ENCODE assay signal across 8 mouse cellular contexts in the genomic region with DNA sequence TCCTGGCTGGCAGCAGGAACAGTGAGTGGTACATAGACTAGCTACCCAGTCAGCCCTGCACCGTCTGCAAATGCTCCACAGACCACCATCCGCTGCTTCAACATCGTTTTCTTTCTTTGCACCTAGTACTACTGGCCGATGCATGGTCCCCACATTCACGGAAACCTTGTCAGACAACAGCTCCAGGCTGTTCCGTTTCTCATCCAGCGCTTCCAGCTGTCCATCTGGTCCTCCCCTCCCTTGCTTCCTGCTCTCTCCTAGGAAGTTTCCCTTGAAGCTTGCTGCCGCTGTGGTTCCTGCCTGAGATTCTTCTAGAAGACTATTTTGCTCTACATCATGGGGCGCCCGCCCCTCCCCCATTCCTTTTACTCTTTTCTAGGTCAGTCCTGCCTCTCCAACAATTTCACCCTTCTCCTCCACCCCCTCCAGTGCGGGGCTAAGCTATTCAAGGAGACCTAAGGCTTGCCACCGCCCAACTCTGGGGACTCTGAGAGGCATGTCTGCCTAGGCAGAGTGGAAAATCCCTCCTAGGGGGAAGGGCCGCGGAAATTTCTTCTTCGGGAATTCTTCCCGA. TPM values are rescaled to one million over a fixed set of nuclear protein-coding genes. Genes with fewer than 3 reads are reported as not detected.
DNase-seq lines count a peak whose midpoint lies in the region; ATAC-seq and TF ChIP-seq lines count a peak whose summit lies in the region.

No protein-coding gene starts in this region.

- H3K79me2 ChIP-seq in heart, adult 2 months (replicated peaks; ENCODE audit: control insufficient read depth, insufficient read depth, low read length), result no peaks in the 10 kb centered on the region
- no peaks in the 10 kb centered on the region for H3K79me2 ChIP-seq in myocyte (ENCODE audit: control insufficient read depth, insufficient read depth)

- 21% methylated on average over 16 of the region's 16 CpGs for WGBS in spleen, adult 2 months
- 4% methylated on average over 16 of the region's 16 CpGs for WGBS in heart, adult 2 months
- WGBS in kidney, adult 2 months, result 1% methylated on average over 16 of the region's 16 CpGs
- under 1% methylated on average over 16 of the region's 16 CpGs for WGBS in limb, embryonic 14.5 days

- no peaks in the 10 kb centered on the region for H3K9me3 ChIP-seq in limb, embryonic 14.5 days (ENCODE audit: control insufficient read depth, low read length)

- peak overlapping the region; percentile 62 for H3K4me2 ChIP-seq in limb, embryonic 14.5 days (replicated peaks; ENCODE audit: low read depth, low read length, severe bottlenecking)
- H3K4me2 ChIP-seq in myocyte (ENCODE audit: low read depth), result peak overlapping the region; percentile 98

- H3K9ac ChIP-seq in heart, adult 2 months (ENCODE audit: low read depth, low read length), result peak overlapping the region; percentile 39
- H3K9ac ChIP-seq in limb, embryonic 14.5 days (ENCODE audit: low read depth, low read length, severe bottlenecking), result peak overlapping the region; percentile 49

- no peak for TF ChIP-seq POLR2A in spleen, adult 2 months (IDR thresholded peaks at IDR 0.05; ENCODE audit: low read depth, low read length)
- TF ChIP-seq POLR2A in heart, adult 2 months (IDR thresholded peaks at IDR 0.05; ENCODE audit: insufficient read depth, low read depth, low read length), result no peak
- no peak for TF ChIP-seq POLR2A in kidney, adult 2 months (IDR thresholded peaks at IDR 0.05; ENCODE audit: low read depth, low read length)
- no peak for TF ChIP-seq POLR2A in limb, embryonic 14.5 days (IDR thresholded peaks at IDR 0.05; ENCODE audit: borderline replicate concordance, extremely low read depth, insufficient read depth, insufficient read length)
- no peak for TF ChIP-seq POLR2A in myocyte (IDR thresholded peaks at IDR 0.05; ENCODE audit: insufficient read length, low read depth)

- peaks cover 8% of the 10 kb centered on the region for H3K4me1 ChIP-seq in spleen, adult 2 months (ENCODE audit: control insufficient read depth, insufficient read depth, insufficient read length)
- H3K4me1 ChIP-seq in heart, adult 2 months (ENCODE audit: control insufficient read depth, insufficient read depth, low read length), result peaks cover 10% of the 10 kb centered on the region
- H3K4me1 ChIP-seq in kidney, adult 2 months (ENCODE audit: control insufficient read depth, insufficient read depth, low read length), result peaks cover 8% of the 10 kb centered on the region
- H3K4me1 ChIP-seq in limb, embryonic 14.5 days (ENCODE audit: control insufficient read depth, insufficient read depth, low read length), result peaks cover 16% of the 10 kb centered on the region

- intact Hi-C loops in heart, adult 2 months (cut with DNase I), result no loop called here

- no peak overlapping the region for H3K4me3 ChIP-seq in spleen, adult 2 months (ENCODE audit: extremely low read depth, insufficient read depth, insufficient read length)
- H3K4me3 ChIP-seq in heart, adult 2 months, result peak overlapping the region; percentile 30
- peak overlapping the region; percentile 4 for H3K4me3 ChIP-seq in kidney, adult 2 months (ENCODE audit: insufficient read depth, low read depth, low read length)
- H3K4me3 ChIP-seq in limb, embryonic 14.5 days (replicated peaks; ENCODE audit: low read length), result peak overlapping the region; percentile 27
- H3K4me3 ChIP-seq in myocyte, result peak overlapping the region; percentile 16

- TF ChIP-seq CTCF in spleen, adult 2 months (IDR thresholded peaks at IDR 0.05; ENCODE audit: extremely low read depth, insufficient read depth, insufficient read length, insufficient replicate concordance), result no peak
- no peak for TF ChIP-seq CTCF in heart, adult 2 months (IDR thresholded peaks at IDR 0.05)
- TF ChIP-seq CTCF in kidney, adult 2 months (conservative IDR thresholded peaks at IDR 0.05; ENCODE audit: insufficient read depth, insufficient read length, low read depth, low read length), result no peak

- H3K27me3 ChIP-seq in spleen, adult 2 months (ENCODE audit: control insufficient read depth, insufficient read depth, low read length), result no peaks in the 10 kb centered on the region
- no peaks in the 10 kb centered on the region for H3K27me3 ChIP-seq in heart, adult 2 months (ENCODE audit: control insufficient read depth, insufficient read depth, low read length)
- H3K27me3 ChIP-seq in kidney, adult 2 months (replicated peaks; ENCODE audit: control insufficient read depth, insufficient read depth, low read length), result no peaks in the 10 kb centered on the region
- H3K27me3 ChIP-seq in limb, embryonic 14.5 days (ENCODE audit: control insufficient read depth, insufficient read depth, low read length), result no peaks in the 10 kb centered on the region
- no peaks in the 10 kb centered on the region for H3K27me3 ChIP-seq in myocyte (ENCODE audit: control insufficient read depth, insufficient read depth, insufficient read length)

- DNase-seq in spleen, adult 2 months (ENCODE audit: low read depth in 1 of 2, low spot score in 2 of 2), result no peak
- DNase-seq in spleen, postnatal 14 days (ENCODE audit: low spot score in 2 of 2), result no peak
- DNase-seq in embryo, embryonic 10.5 days (ENCODE audit: low spot score), result peak; percentile 63
- peak; percentile 60 to 65 for DNase-seq in heart, adult 2 months
- DNase-seq in kidney, adult 2 months, result peak; percentile 81
- peak; percentile 60 for DNase-seq in limb, embryonic 14.5 days (ENCODE audit: low spot score)
- DNase-seq in urinary bladder, adult 2 months (ENCODE audit: low spot score), result no peak

- no peak overlapping the region for H3ac ChIP-seq in myocyte (ENCODE audit: control insufficient read depth, insufficient read length)

- ATAC-seq in limb, embryonic 14.5 days (ENCODE audit: low FRiP score, low read depth), result peak; percentile 47

- peak overlapping the region; percentile 36; the same call in 1 of the 2 replicates for H3K27ac ChIP-seq in spleen, adult 2 months (ENCODE audit: insufficient read depth, low read length)
- H3K27ac ChIP-seq in heart, adult 2 months, result peak overlapping the region; percentile 57
- H3K27ac ChIP-seq in kidney, adult 2 months (ENCODE audit: insufficient read depth, low read depth, low read length), result peak overlapping the region; percentile 47
- H3K27ac ChIP-seq in limb, embryonic 14.5 days (replicated peaks; ENCODE audit: low read depth, low read length), result peak overlapping the region; percentile 65

- 0 out of 2 replicates have a peak, but pooled peaks have one; percentile 25 for TF ChIP-seq EP300 in heart, adult 2 months (IDR thresholded peaks at IDR 0.05; ENCODE audit: insufficient read depth, low read depth, low read length)

- no peaks in the 10 kb centered on the region for H3K36me3 ChIP-seq in spleen, adult 2 months (ENCODE audit: control insufficient read depth, insufficient read depth, low read length)
- H3K36me3 ChIP-seq in heart, adult 2 months (ENCODE audit: control insufficient read depth, insufficient read depth, low read length), result no peaks in the 10 kb centered on the region
- H3K36me3 ChIP-seq in kidney, adult 2 months (ENCODE audit: control insufficient read depth, insufficient read depth, low read length), result no peaks in the 10 kb centered on the region
- H3K36me3 ChIP-seq in limb, embryonic 14.5 days (ENCODE audit: control insufficient read depth, insufficient read depth, low read length), result no peaks in the 10 kb centered on the region
- H3K36me3 ChIP-seq in myocyte (ENCODE audit: control insufficient read depth, insufficient read depth), result no peaks in the 10 kb centered on the region

TF ChIP-seq in myocyte, 11 proteins besides CTCF, POLR2A, EP300 and RAD21:
- TF ChIP-seq MYOG (IDR thresholded peaks at IDR 0.05; ENCODE audit: control insufficient read depth in 1 of 3, insufficient read depth in 1 of 3, insufficient read length in 2 of 3, low read depth in 2 of 3) (no peak), MYOD1 (IDR thresholded peaks at IDR 0.05; ENCODE audit: control insufficient read depth in 1 of 3, insufficient read length in 2 of 3, low read depth in 2 of 3) (peak in 1 of 3 experiments; percentile 18)
TF ChIP-seq in myocyte: peak in this region for 1.

RNA-seq across cellular contexts. Expression of gene Ddit4, which starts 8.7 kb away (rescaled TPM):
- 152 and 168 TPM in 2 replicates for polyA plus RNA-seq in spleen, adult 2 months (2012; rRNA removed)
- 100 to 1,000 TPM in 1 of 2 experiments, 10 to 100 TPM in 1; 70.7 to 219 TPM for total RNA-seq in heart, adult 2 months (2021)
- 48.0 and 55.5 TPM in 2 replicates for polyA plus RNA-seq in heart, adult 2 months (2012; rRNA removed)
- polyA plus RNA-seq in kidney, adult 2 months (2012; rRNA removed), result 21.1 and 21.6 TPM in 2 replicates
- 117 and 138 TPM in 2 replicates for polyA plus RNA-seq in limb, embryonic 14.5 days (2012; rRNA removed)
- 8.5 and 8.6 TPM in 2 replicates for polyA plus RNA-seq in limb, embryonic 14.5 days (2014; fragmentation: Nextera tagmentation; extraction: Ambion mirVana)
- 266 TPM for polyA plus RNA-seq in myocyte (2012; fragmentation: generic; extraction: Trizol)
- 20.6 and 30.7 TPM in 2 replicates for polyA plus RNA-seq in urinary bladder, adult 2 months (2012; rRNA removed)

RNA-seq across cellular contexts. Expression of gene Ascc1, which starts 59.7 kb away (rescaled TPM):
- 11.9 and 12.0 TPM in 2 replicates for polyA plus RNA-seq in spleen, adult 2 months (2012; rRNA removed)
- total RNA-seq in heart, adult 2 months (2021), result 10 to 100 TPM; 20.5 to 24.1 TPM
- 22.5 and 36.6 TPM in 2 replicates for polyA plus RNA-seq in heart, adult 2 months (2012; rRNA removed)
- 106 and 132 TPM in 2 replicates for polyA plus RNA-seq in kidney, adult 2 months (2012; rRNA removed)
- polyA plus RNA-seq in limb, embryonic 14.5 days (2012; rRNA removed), result 29.4 and 32.9 TPM in 2 replicates
- polyA plus RNA-seq in limb, embryonic 14.5 days (2014; fragmentation: Nextera tagmentation; extraction: Ambion mirVana), result 41.2 and 45.4 TPM in 2 replicates
- polyA plus RNA-seq in myocyte (2012; fragmentation: generic; extraction: Trizol), result 36.7 TPM
- 36.2 and 39.2 TPM in 2 replicates for polyA plus RNA-seq in urinary bladder, adult 2 months (2012; rRNA removed)

Comparison
In these comparisons a context has a peak if more than half of its experiments do, and no peak if none do; other contexts are left out.
1. DNase-seq: peak in embryo, embryonic 10.5 days (single experiment), heart, adult 2 months (2 of 2), kidney, adult 2 months (single experiment) and limb, embryonic 14.5 days (single experiment); none in spleen, adult 2 months (0 of 2), spleen, postnatal 14 days (0 of 2) and urinary bladder, adult 2 months (single experiment).
2. Peak in every context shown above with its lines, with median percentiles within 50 percentile points of each other: H3K27ac ChIP-seq.